Mouse (Mus musculus) thymus, postnatal 0 days (tissue): Measurements from ENCODE around the gene Acsf3. TPM values are rescaled to one million over a fixed set of nuclear protein-coding genes. Genes with fewer than 3 reads are reported as not detected.

Experiments
- DNase-seq: peaks from one replicate; pipeline ENCODE4 v3.0.0-alpha.2; 2015; ENCODE audit warnings: low spot score
- polyA plus RNA-seq: library from polyadenylated mRNA; unstranded; fragments of >200 nt; fragmentation: Nextera tagmentation; extraction: Ambion mirVana; gene quantifications from 2 replicates; pipeline ENCODE4 v1.2.1, GENCODE M21; 2015

The Acsf3 gene
- polyA plus RNA-seq, 1 experiment from 2014 or later, result 14.0 TPM

DNA sequence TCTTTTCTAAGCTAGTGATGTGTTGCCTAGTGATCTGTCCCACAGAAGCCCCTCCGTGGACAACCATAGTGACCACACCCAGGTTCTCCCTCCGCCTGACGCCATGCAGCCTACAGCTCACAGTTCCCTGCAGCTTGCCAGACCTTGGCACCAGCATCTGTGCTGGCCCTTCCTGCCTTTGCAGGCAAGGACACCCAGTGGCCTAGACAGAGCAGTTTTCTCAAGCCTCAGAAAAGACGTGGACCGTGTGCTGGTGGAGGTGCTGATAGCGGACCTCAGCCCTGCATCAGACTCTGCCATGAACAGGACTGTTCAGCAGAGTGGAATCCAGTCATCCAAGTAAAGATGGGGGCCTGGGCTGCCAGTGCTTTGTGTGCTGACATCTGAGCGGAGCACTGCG, 35.1 kb downstream of the Acsf3 start:
- DNase-seq, result no peak

DNA sequence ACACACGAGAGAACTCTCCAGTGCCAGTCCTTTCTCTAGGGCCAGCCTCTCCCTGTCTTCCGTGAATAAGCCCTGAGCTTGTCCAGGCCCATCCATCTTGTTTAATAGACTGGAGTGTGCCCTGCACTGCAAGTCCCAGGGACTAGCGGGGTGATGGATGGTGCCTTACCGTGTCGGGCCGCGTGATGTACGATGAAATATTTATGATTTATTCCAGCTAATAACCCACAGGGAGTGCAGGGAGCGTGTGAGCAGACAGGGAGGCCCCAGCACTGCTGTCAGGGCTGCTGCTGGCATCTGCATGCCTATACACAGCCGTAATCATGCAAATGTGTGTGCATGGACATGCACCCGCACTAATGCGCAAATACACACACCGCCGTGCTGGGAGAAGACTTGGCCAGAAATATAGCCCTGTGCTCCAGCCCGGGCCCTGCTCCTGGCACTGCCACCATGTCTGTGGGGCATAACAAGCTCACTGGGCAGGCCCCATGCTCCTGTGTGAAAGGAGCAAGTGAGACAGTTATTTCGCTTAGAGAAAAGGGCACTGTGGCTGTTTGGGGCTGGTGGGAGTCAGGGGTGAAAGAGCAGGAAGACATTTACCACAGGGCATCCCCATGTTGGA, 36.7 kb downstream of the Acsf3 start:
- DNase-seq, result no peak

DNA sequence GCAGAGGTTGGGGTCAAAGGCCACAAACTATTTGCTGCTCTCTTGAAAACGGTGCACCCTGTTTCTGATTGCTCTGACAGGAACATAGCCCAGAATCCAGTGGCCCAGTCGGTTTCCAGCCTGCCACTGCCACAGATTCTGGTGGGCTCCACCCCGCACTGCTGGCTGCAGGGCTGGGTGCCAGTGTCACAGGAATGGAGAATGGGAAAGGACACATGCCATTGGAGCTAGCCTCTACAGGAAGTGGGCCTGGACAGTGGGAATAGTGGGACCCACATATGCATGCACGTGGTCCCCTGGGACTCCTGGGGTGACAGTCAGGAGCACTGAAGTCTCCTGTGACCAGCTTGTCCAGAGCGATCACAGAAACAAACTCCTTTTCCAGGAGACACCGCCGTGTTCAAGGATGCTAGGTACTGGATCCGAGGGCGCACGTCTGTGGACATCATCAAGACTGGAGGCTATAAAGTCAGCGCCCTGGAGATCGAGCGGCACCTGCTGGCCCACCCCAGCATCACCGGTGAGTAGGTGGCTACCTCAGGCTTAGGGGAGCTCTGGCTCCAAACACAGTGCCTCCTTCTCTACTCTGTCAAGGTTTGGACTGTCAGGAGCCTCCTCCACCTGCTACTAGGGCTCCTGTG, 37.4 kb downstream of the Acsf3 start:
- DNase-seq, result no peak

- DNase-seq, result no peak
Observed at GRCm38 (mm10) chr8:122814608-122815007, 39.3 kb downstream of the Acsf3 start.

- no peak for DNase-seq
Observed at GRCm38 (mm10) chr8:122816965-122817364, 41.7 kb downstream of the Acsf3 start.

- DNase-seq, result no peak
Observed at GRCm38 (mm10) chr8:122817724-122818496, 42.6 kb downstream of the Acsf3 start.

- no peak for DNase-seq
Observed at GRCm38 (mm10) chr8:122819776-122820175, 44.5 kb downstream of the Acsf3 start.

- peak; percentile 30 for DNase-seq
Observed at GRCm38 (mm10) chr8:122824571-122824970, 49.3 kb downstream of the Acsf3 start.

- no peak for DNase-seq
Observed at GRCm38 (mm10) chr8:122824986-122825385, 49.7 kb downstream of the Acsf3 start.

GRCm38 (mm10) chr8:122825408-122825807, 50.1 kb downstream of the Acsf3 start:
- no peak for DNase-seq

- no peak for DNase-seq
Observed at GRCm38 (mm10) chr8:122829396-122829795, 54.1 kb downstream of the Acsf3 start.

DNA sequence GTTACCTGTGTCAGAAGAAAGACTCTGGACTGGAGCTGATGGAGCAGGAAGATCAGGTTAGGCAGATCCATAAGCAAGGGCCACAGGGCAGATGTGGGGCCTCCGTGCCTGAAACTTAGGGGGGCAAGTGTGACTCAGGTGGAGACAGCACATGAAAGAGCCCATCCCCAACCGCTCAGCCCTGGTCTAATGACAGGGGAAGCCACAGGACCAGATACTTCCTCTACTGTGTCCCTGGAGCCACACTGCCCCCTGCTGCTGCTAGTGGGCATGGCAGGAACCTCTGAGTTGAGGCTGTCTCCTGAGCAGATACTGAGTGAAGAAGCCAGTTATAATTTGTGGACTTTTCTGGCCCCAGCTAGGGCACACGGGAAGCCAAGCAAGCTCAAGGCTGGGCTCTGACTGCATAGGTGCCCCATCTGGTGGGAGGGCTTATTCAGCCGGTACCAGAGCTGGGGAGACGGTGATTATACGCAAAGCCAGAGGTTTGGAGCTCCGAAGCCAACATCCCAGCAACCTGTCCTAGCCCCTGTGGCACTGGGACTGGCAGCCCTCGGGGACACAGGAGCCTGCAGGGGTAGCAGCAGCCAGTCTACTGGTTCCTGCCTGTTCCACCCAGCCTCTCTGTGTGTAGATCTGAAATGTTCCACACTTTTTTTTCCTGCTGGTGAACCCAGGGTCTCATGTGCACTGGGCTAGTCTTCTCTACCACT, 55.2 kb downstream of the Acsf3 start:
- peak; percentile 93 for DNase-seq

DNA sequence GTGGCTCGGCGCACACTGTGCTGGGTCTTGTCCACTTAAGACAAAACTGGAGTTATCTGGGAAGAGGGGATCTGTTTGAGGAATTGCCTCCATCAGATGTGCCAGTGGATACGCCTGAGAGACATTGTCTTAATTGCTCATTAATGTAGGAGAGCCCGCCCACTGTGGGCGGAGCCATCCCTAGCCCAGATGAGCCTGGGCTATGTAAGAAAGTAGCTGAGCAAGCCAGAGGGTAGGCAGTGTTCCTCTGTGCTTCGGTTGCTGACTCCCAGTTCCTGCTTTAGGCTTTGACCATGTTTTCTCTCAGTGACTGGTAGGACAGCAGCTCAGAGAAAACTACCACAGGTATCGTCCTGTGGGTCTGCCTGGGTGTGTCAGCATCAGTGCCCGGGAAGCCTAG, 59.1 kb downstream of the Acsf3 start:
- DNase-seq, result no peak

- peak; percentile 85 for DNase-seq
Observed at GRCm38 (mm10) chr8:122834971-122835370, 59.7 kb downstream of the Acsf3 start.

- DNase-seq, result no peak
Observed at GRCm38 (mm10) chr8:122836199-122836598, 60.9 kb downstream of the Acsf3 start.

GRCm38 (mm10) chr8:122836696-122837095, 61.4 kb downstream of the Acsf3 start:
- no peak for DNase-seq

- no peak for DNase-seq
Observed at GRCm38 (mm10) chr8:122844161-122844560, 68.9 kb downstream of the Acsf3 start.

GRCm38 (mm10) chr8:122845662-122846061, 70.4 kb downstream of the Acsf3 start:
- no peak for DNase-seq

DNA sequence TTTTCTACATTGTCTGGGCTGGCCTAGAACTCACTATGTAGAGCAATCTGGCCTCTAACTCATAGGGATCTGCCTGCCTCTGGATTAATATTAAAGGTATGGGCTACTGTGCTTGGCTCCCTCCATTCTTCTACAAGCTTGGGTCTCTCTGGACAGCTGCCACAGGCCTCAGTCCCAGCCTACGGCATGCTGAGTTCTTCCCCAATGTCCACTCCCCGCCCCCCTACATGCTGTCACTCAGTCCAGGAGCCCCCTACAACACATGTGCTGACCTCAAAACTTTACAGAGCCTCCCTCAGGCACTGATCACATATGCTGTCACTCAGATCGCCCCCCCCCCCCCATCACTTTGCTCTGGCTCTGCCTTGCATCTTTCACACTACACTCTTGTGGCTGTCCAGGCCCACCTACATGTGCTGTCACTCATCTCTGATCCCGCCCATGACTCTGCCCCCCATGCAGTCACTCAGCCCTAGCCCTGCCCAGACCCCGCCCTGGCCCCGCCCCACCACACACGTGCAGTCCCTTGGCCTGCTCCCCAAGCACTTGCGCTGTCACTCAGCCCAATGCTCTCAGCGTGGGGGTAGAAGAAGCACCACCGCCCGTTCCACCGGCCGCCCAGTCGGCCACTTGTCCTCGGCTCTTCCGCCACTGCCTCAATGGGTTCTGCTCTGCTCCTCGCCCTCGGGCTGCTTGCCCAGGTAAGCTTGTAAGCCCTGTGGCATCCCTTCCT, 72.7 kb downstream of the Acsf3 start, which contains the start of gene Cdh15:
Gene Cdh15, plus strand, starts transcription at position 138 of the 733 bp plus-strand sequence.
- DNase-seq, result peak; percentile 82

DNA sequence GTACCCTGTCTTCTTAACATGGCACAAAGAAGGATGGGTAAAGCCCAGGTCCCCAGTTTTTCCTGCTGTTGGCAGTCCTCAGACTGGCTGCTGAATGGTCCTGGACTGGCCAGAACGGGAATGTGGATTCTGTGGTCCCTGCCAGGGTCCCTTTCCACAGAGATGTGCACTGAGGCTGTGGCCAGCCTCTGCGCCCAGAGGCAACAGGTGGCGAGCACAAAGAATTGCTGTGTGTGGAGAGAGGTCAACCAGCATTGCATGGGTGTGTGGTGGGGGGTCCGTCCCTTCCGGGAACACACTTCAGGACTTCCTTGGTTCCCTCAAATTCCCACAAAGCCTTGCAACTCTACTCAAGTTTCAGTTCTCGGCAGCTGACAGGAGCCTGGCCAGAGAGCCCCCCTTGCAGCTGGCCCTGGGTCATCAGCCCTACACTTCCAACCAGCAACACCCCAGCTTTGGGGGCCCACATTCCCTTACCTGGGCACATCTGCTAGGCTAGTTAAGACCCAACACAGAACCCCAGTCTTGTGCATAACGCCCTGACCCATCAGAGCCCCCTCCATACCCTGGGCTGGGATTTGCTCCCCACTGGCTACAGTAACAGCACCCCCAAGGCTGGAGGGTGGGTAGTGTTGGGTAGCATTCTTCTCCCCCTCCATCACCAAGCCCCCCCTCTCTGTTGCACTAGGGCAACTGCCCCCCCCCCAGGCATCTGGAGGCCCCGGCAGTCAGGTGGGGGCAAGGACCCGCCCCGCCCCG, 74.0 kb downstream of the Acsf3 start:
- DNase-seq, result no peak
